Mouse (Mus musculus) bone marrow, adult 2 months (tissue): ENCODE results near the gene Kansl1. TPM values are rescaled to one million over a fixed set of nuclear protein-coding genes. Genes with fewer than 3 reads are reported as not detected.

Experiments
- H3K27ac ChIP-seq: fragments of 200-500 bp; 2 replicates; pipeline ENCODE4 v1.5.1; 2012; ENCODE audit warnings: low read depth, mild to moderate bottlenecking, control low read depth, inconsistent platforms, low read length; ENCODE audit not compliant: control insufficient read depth, poor library complexity, insufficient read depth
- H3K4me1 ChIP-seq: fragments of 200-500 bp; 2 replicates; pipeline ENCODE4 v1.6.1; 2011; ENCODE audit warnings: low read length; ENCODE audit not compliant: control insufficient read depth, insufficient read depth
- H3K4me3 ChIP-seq: fragments of 200-500 bp; replicated peaks from 2 replicates; pipeline ENCODE3; 2011; ENCODE audit warnings: mild to moderate bottlenecking, low read depth, low read length, control low read depth; ENCODE audit not compliant: control insufficient read depth
- CTCF ChIP-seq: fragments of 200-500 bp; IDR thresholded peaks from 2 replicates; pipeline ENCODE4 v1.5.1; 2011; ENCODE audit warnings: low read length, control low read depth; ENCODE audit not compliant: control insufficient read depth, insufficient read depth
- POLR2A ChIP-seq: fragments of 200-500 bp; IDR thresholded peaks from 2 replicates; pipeline ENCODE4 v1.6.1; 2011; ENCODE audit warnings: low read depth, mild to moderate bottlenecking, control low read depth, low read length, borderline replicate concordance; ENCODE audit not compliant: control insufficient read depth
- WGBS: fragments of 180-500 bp; shearing (Covaris S2); methylation state at CpG from one replicate; pipeline ENCODE4 v1.1.7; 2018; 5-methylcytosine and 5-hydroxymethylcytosine counted together
- polyA plus RNA-seq: library from polyadenylated mRNA; stranded (reverse); fragments of >200 nt; gene quantifications from 2 replicates; pipeline ENCODE4 v1.2.4, GENCODE M21; 2011; ENCODE audit warnings: low replicate concordance; ENCODE audit not compliant: missing spikeins, insufficient read depth, insufficient read length

The Kansl1 gene
- polyA plus RNA-seq, 1 experiment, result 19.0 TPM

- TF ChIP-seq CTCF (no peak), POLR2A (no peak)
- H3K4me3 ChIP-seq, result no peak overlapping the region
- H3K27ac ChIP-seq, result no peak overlapping the region; the same call in 1 of the 2 replicates
Observed at GRCm38 (mm10) chr11:104367486-104368190, 101.0 kb downstream of the Kansl1 start.

GRCm38 (mm10) chr11:104363823-104364600, 104.6 kb downstream of the Kansl1 start:
- Histone ChIP-seq H3K4me3 (no peak overlapping the region), H3K27ac (no peak overlapping the region), H3K4me1 (no peaks in the 10 kb centered on the region; the same call in 1 of the 2 replicates)
- TF ChIP-seq CTCF, result no peak
- no peak for TF ChIP-seq POLR2A
- WGBS, result 80% methylated on average over 2 of the region's 2 CpGs

More at GRCm38 (mm10) chr11:104367486-104368190, 101.0 kb downstream of the Kansl1 start:
- WGBS, result 33% methylated on average over 5 of the region's 5 CpGs
- H3K4me1 ChIP-seq, result no peaks in the 10 kb centered on the region; the same call in 1 of the 2 replicates

GRCm38 (mm10) chr11:104362704-104363103, 106.0 kb downstream of the Kansl1 start:
- no peak for TF ChIP-seq CTCF
- TF ChIP-seq POLR2A, result no peak
- H3K27ac ChIP-seq, result no peak overlapping the region
- H3K4me1 ChIP-seq, result no peaks in the 10 kb centered on the region; the same call in 1 of the 2 replicates
- WGBS, result 52% methylated on average over 1 of the region's 1 CpGs
- H3K4me3 ChIP-seq, result no peak overlapping the region

- TF ChIP-seq POLR2A (no peak), CTCF (no peak)
- H3K4me3 ChIP-seq, result no peak overlapping the region
- 1% methylated on average over 2 of the region's 2 CpGs for WGBS
- no peaks in the 10 kb centered on the region; the same call in 1 of the 2 replicates for H3K4me1 ChIP-seq
- H3K27ac ChIP-seq, result no peak overlapping the region
Observed at GRCm38 (mm10) chr11:104361790-104362189, 106.9 kb downstream of the Kansl1 start.

- Histone ChIP-seq H3K27ac (no peak overlapping the region), H3K4me3 (no peak overlapping the region), H3K4me1 (no peaks in the 10 kb centered on the region)
- TF ChIP-seq CTCF, result no peak
- WGBS, result 58% methylated on average over 3 of the region's 3 CpGs
Observed at GRCm38 (mm10) chr11:104346931-104347330, 121.7 kb downstream of the Kansl1 start.

- H3K4me3 ChIP-seq, result no peak overlapping the region
- no peak for TF ChIP-seq CTCF
- TF ChIP-seq POLR2A, result no peak
- no peaks in the 10 kb centered on the region for H3K4me1 ChIP-seq
- H3K27ac ChIP-seq, result no peak overlapping the region
- 96% methylated on average over 13 of the region's 13 CpGs for WGBS
Observed at GRCm38 (mm10) chr11:104334946-104335345, 133.7 kb downstream of the Kansl1 start.

- WGBS, result 87% methylated on average over 5 of the region's 5 CpGs
- Histone ChIP-seq H3K4me3 (no peak overlapping the region), H3K4me1 (no peaks in the 10 kb centered on the region), H3K27ac (no peak overlapping the region)
- TF ChIP-seq POLR2A (no peak), CTCF (no peak)
Observed at GRCm38 (mm10) chr11:104334115-104334514, 134.5 kb downstream of the Kansl1 start.

GRCm38 (mm10) chr11:104332105-104332504, 136.6 kb downstream of the Kansl1 start:
- H3K4me1 ChIP-seq, result no peaks in the 10 kb centered on the region
- TF ChIP-seq POLR2A (no peak), CTCF (no peak)

More at GRCm38 (mm10) chr11:104332105-104332504, 136.6 kb downstream of the Kansl1 start:
- Histone ChIP-seq H3K4me3 (no peak overlapping the region), H3K27ac (no peak overlapping the region)
- 88% methylated on average over 5 of the region's 5 CpGs for WGBS
